ENCODE assay signal across 9 mouse cellular contexts in genomic region chr3:123780507-123780906, GRCm38 (mm10).
A peak's percentile ranks its signal among the peaks of the same experiment; 100 is the strongest.
DNase-seq lines count a peak whose midpoint lies in the region; ATAC-seq lines count a peak whose summit lies in the region.
"Had no signal": no experiment of that assay in that cellular context is flagged by ENCODE, and none has a peak within 500 bp of the region (broad histone marks: within the 10 kb centered on the region; RNA-seq: fewer than 3 reads in every experiment).

No protein-coding gene starts in this region.

- H3K9ac ChIP-seq in forebrain, embryonic 11.5 days (ENCODE audit: low read length): no peak overlapping the region
- H3K9ac ChIP-seq in forebrain, embryonic 14.5 days (ENCODE audit: low read length): no peak overlapping the region
- H3K9ac ChIP-seq in midbrain, embryonic 11.5 days (ENCODE audit: low read length): no peak overlapping the region
- H3K9ac ChIP-seq in midbrain, embryonic 13.5 days (replicated peaks): no peak overlapping the region
- H3K9ac ChIP-seq: midbrain, embryonic 15.5 days had no signal

- H3K27me3 ChIP-seq in forebrain, embryonic 11.5 days (ENCODE audit: control insufficient read depth, insufficient read depth, low read length): no peaks in the 10 kb centered on the region
- no peaks in the 10 kb centered on the region for H3K27me3 ChIP-seq in forebrain, embryonic 14.5 days (replicated peaks; ENCODE audit: control insufficient read depth, insufficient read depth, low read length)
- no peaks in the 10 kb centered on the region for H3K27me3 ChIP-seq in midbrain, embryonic 11.5 days (ENCODE audit: control insufficient read depth, insufficient read depth, low read length)
- H3K27me3 ChIP-seq in midbrain, embryonic 13.5 days: no peaks in the 10 kb centered on the region
- H3K27me3 ChIP-seq: midbrain, embryonic 15.5 days had no signal

- no peaks in the 10 kb centered on the region for H3K36me3 ChIP-seq in forebrain, embryonic 11.5 days (ENCODE audit: control insufficient read depth, insufficient read depth, low read length)
- H3K36me3 ChIP-seq in forebrain, embryonic 14.5 days (ENCODE audit: control insufficient read depth, insufficient read depth, low read length): no peaks in the 10 kb centered on the region
- no peaks in the 10 kb centered on the region for H3K36me3 ChIP-seq in midbrain, embryonic 11.5 days (ENCODE audit: control insufficient read depth, insufficient read depth, low read length)
- H3K36me3 ChIP-seq in midbrain, embryonic 13.5 days: no peaks in the 10 kb centered on the region
- H3K36me3 ChIP-seq: midbrain, embryonic 15.5 days had no signal

- DNase-seq in forebrain, embryonic 11.5 days (ENCODE audit: low spot score): no peak
- no peak for DNase-seq in forebrain, embryonic 14.5 days (ENCODE audit: low spot score)
- DNase-seq in midbrain, embryonic 11.5 days (ENCODE audit: low spot score, missing footprints): peak; percentile 26
- DNase-seq in embryo, embryonic 10 days (ENCODE audit: low spot score): peak; percentile 52
- peak; percentile 55 for DNase-seq in retina, embryonic 14.5 days (ENCODE audit: low spot score)
- no peak for DNase-seq in spleen, postnatal 14 days (ENCODE audit: low spot score in 2 of 2)
- DNase-seq in natural killer cell, adult 2 months (ENCODE audit: low spot score in 2 of 2): no peak

- peak; percentile 79; the same call in 1 of the 2 replicates for ATAC-seq in forebrain, embryonic 11.5 days (replicated peaks; ENCODE audit: low FRiP score)
- ATAC-seq in forebrain, embryonic 14.5 days: no peak
- peak; percentile 70; the same call in 1 of the 2 replicates for ATAC-seq in midbrain, embryonic 11.5 days (ENCODE audit: low FRiP score)
- no peak for ATAC-seq in midbrain, embryonic 13.5 days
- ATAC-seq: midbrain, embryonic 15.5 days had no signal

- H3K4me1 ChIP-seq in forebrain, embryonic 11.5 days (replicated peaks; ENCODE audit: control insufficient read depth, insufficient read depth, low read length): no peaks in the 10 kb centered on the region
- no peaks in the 10 kb centered on the region for H3K4me1 ChIP-seq in forebrain, embryonic 14.5 days (ENCODE audit: control insufficient read depth, insufficient read depth, low read length)
- no peaks in the 10 kb centered on the region for H3K4me1 ChIP-seq in midbrain, embryonic 11.5 days (ENCODE audit: control insufficient read depth, insufficient read depth, low read length)
- H3K4me1 ChIP-seq in midbrain, embryonic 13.5 days (replicated peaks): no peaks in the 10 kb centered on the region
- H3K4me1 ChIP-seq: midbrain, embryonic 15.5 days had no signal

- H3K4me2 ChIP-seq in forebrain, embryonic 11.5 days (ENCODE audit: low read depth, low read length, severe bottlenecking): no peak overlapping the region
- H3K4me2 ChIP-seq in forebrain, embryonic 14.5 days (ENCODE audit: low read length): no peak overlapping the region
- no peak overlapping the region for H3K4me2 ChIP-seq in midbrain, embryonic 11.5 days
- no peak overlapping the region for H3K4me2 ChIP-seq in midbrain, embryonic 13.5 days (replicated peaks)
- H3K4me2 ChIP-seq: midbrain, embryonic 15.5 days had no signal

- H3K9me3 ChIP-seq in forebrain, embryonic 11.5 days (ENCODE audit: control insufficient read depth, low read length): no peaks in the 10 kb centered on the region
- no peaks in the 10 kb centered on the region for H3K9me3 ChIP-seq in forebrain, embryonic 14.5 days (replicated peaks; ENCODE audit: control insufficient read depth, low read length)
- H3K9me3 ChIP-seq in midbrain, embryonic 11.5 days (ENCODE audit: control insufficient read depth, low read length): no peaks in the 10 kb centered on the region
- H3K9me3 ChIP-seq in midbrain, embryonic 13.5 days: no peaks in the 10 kb centered on the region
- H3K9me3 ChIP-seq: midbrain, embryonic 15.5 days had no signal

- H3K4me3 ChIP-seq in forebrain, embryonic 11.5 days (ENCODE audit: low read depth, low read length): no peak overlapping the region
- no peak overlapping the region for H3K4me3 ChIP-seq in forebrain, embryonic 14.5 days (ENCODE audit: low read depth, low read length)
- H3K4me3 ChIP-seq in midbrain, embryonic 11.5 days (ENCODE audit: low read depth, low read length): no peak overlapping the region
- H3K4me3 ChIP-seq in midbrain, embryonic 13.5 days (replicated peaks): no peak overlapping the region
- H3K4me3 ChIP-seq: midbrain, embryonic 15.5 days had no signal

- H3K27ac ChIP-seq in forebrain, embryonic 11.5 days (ENCODE audit: low read depth, low read length): no peak overlapping the region
- H3K27ac ChIP-seq in forebrain, embryonic 14.5 days (ENCODE audit: low read depth, low read length): no peak overlapping the region
- no peak overlapping the region for H3K27ac ChIP-seq in midbrain, embryonic 11.5 days (ENCODE audit: low read depth, low read length)
- H3K27ac ChIP-seq in midbrain, embryonic 13.5 days: no peak overlapping the region
- H3K27ac ChIP-seq: midbrain, embryonic 15.5 days had no signal

Comparison
In these comparisons a context has a peak if more than half of its experiments do, and no peak if none do; other contexts are left out.
1. ATAC-seq: peak in forebrain, embryonic 11.5 days (single experiment) and midbrain, embryonic 11.5 days (single experiment); none in forebrain, embryonic 14.5 days (single experiment) and midbrain, embryonic 13.5 days (single experiment).
2. DNase-seq: peak in midbrain, embryonic 11.5 days (single experiment), embryo, embryonic 10 days (single experiment) and retina, embryonic 14.5 days (single experiment); none in forebrain, embryonic 11.5 days (single experiment), forebrain, embryonic 14.5 days (single experiment), spleen, postnatal 14 days (0 of 2) and natural killer cell, adult 2 months (0 of 2).